Mouse (Mus musculus): ENCODE measurements around the gene Sept3.

Gene Sept3

GRCm38 (mm10) chr15:82268783-82269182 lies 5.9 kb upstream of the Sept3 start:
- CTCF ChIA-PET, result interaction anchor here (0.5 kb wide), 1 partner anchor 818 kb away, joined by 4 read pairs; no protein-coding TSS in a partner anchor

GRCm38 (mm10) chr15:82271201-82271600 lies 3.5 kb upstream of the Sept3 start:
- CTCF ChIA-PET, result no interaction called here

- CTCF ChIA-PET, result interaction anchor here (0.7 kb wide), 1 partner anchor 41 kb away, joined by 5 read pairs; no protein-coding TSS in a partner anchor
These were observed 2.4 kb upstream of the Sept3 start for GRCm38 (mm10) chr15:82272295-82272694.

DNA sequence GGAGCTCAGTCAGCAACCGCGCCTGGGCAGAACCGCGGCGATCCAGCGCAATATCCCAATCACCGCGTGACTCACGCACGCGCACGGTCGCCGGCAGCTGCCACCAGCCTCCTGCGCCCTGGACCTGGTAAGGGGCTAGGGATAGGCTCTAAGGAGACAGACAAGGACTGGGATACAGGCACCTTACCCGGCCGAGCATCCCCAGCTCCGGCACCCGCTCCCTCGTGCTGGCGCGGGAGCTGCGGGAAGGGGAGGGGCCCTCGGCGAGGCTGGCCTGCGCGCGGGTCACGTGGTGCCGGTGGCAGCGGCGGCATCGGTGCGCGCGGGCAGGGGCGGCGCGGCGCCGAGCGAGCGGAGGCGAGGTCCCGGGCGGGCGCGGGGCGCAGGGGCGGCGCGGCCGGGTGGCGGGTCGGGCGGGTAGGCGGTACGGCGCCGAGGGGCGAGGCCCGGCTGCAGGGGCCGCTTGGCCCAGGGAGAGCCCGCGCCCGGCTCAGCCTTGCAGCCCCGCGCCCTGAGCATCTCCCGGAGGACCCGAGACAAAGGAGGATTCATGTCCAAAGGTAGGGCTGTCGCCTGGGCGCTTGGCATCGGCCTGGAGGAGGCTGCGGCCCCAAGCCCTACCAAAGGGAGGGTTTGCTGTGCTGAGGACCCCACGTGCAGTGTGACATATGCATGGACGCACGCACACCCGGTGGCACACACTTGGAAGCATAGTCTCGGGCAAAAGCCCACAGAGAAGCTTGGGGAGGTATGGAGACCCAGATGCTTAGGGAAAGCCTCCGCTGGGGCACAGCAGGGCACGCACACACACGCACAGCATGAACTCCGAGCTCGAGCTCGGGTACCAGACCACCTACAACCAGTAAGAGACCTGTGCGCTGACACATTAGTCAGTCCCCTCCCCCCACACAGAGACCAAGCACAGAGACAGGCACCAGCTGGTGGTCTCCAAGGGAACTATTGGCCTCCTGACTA lies 521 bp downstream of the Sept3 start:
- CTCF ChIA-PET, result interaction anchor here (0.6 kb wide), 1 partner anchor 985 kb away, joined by 4 read pairs; no protein-coding TSS in a partner anchor

DNA sequence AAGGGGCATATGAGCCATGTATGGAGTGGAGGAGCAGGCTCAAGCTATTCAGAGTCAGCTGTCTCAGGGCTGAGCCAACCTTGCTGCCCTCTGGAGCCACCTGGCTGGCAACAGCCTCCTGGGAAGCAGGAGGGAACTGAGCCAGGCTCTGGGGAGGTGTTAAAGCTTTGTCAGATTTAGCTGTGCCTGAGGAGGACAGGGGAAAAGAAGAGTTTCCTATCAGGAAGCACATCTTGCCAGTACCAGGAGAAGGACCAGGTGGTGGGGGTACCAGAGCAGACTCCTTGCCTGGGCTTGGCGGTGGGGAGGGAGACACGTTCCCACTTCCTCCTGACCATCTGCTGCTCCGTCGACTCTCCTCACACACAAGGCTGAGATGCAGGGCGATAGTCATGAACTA lies 2.9 kb downstream of the Sept3 start:
- CTCF ChIA-PET, result no interaction called here

DNA sequence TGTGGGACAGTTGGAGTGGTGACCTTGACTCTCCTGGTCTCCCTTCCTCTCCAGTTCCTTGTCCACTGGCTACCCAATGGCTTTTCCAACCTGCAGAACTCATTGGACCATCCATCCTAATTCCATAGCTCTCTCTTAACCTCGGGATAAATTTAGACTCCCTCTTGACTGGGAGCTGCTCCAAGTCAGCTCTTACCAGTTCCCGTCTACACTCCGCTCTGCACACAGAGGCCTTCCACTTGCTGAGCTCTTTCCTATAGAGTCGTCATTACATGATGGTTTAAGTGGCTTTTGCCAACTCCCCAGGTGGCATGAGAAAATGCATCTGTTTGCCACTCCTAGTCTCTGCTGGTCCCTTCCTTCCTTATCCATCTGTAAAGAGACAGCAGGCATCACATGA lies 5.9 kb downstream of the Sept3 start:
- CTCF ChIA-PET, result no interaction called here

DNA sequence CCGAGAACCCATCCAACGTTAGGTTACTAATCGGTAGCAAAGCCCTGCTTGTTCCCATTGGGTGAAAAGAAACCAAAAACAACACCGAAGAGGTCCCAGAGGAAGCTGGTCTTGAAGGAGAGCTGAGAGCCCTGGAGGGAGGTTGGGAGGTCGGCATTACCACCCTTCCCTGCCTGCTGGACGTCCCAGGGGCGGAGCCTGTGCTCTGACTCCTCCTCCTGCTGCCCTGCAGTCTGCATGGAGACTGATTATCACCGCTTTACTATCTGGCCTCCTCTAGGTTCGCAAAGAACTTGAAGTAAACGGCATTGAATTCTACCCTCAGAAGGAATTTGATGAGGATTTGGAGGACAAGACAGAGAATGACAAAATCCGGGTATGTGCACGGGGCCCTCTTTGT lies 11.5 kb downstream of the Sept3 start:
- CTCF ChIA-PET, result no interaction called here

DNA sequence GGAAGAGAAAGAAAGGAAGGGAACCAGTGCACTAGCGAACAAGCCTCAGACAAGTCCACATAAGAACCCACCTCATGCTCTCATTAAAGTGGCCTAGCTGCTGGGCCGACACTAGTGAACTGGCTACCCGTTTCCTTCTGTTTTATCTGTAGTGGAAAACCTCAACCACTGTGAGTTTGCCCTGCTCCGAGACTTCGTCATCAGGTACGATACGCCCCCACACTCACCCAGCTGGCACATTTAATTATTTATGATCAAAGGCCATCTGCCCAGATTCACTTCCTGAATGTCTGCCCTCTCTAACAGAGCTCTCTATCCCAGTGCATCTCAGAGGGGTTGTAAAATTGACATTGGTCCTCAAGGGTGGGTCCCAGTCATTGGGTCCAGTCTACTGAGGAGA lies 15.6 kb downstream of the Sept3 start:
- CTCF ChIA-PET, result no interaction called here

DNA sequence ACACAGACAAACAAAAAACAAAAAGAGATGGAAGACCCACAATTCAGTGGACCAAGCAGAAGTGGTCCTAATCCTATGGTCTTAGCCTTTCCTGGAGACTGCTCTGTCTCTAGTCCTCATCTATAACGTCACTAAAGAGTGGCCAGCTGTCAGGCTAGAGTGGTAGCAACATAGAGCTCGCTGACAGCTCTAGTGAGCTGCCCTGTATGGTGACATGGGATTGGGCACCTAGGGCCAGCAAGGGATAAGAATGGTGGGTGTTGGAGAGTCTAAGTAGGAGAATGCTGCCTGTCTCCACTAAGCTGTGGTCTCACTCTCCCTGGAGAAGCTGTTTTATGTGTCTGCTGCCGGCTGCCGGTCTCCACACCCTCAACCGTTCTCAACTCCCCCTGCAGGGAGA lies 18.2 kb downstream of the Sept3 start:
- CTCF ChIA-PET, result interaction anchor here (0.6 kb wide), 1 partner anchor 73 kb away, joined by 5 read pairs; no protein-coding TSS in a partner anchor

GRCm38 (mm10) chr15:82293271-82293711 lies 18.6 kb downstream of the Sept3 start:
- CTCF ChIA-PET, result interaction anchor here (0.6 kb wide), 1 partner anchor 73 kb away, joined by 5 read pairs; no protein-coding TSS in a partner anchor

- CTCF ChIA-PET, result no interaction called here
These were observed 19.4 kb downstream of the Sept3 start for GRCm38 (mm10) chr15:82294059-82294458.

GRCm38 (mm10) chr15:82298764-82299561 lies 24.3 kb downstream of the Sept3 start, which contains the start of gene Wbp2nl:
Wbp2nl (plus strand) TSS chr15:82298954.
- CTCF ChIA-PET, result no interaction called here

GRCm38 (mm10) chr15:82307107-82307506 lies 32.4 kb downstream of the Sept3 start:
- CTCF ChIA-PET, result no interaction called here

GRCm38 (mm10) chr15:82308416-82308815 lies 33.7 kb downstream of the Sept3 start:
- CTCF ChIA-PET, result no interaction called here

- CTCF ChIA-PET, result no interaction called here
These were observed 43.1 kb downstream of the Sept3 start for GRCm38 (mm10) chr15:82317839-82318238.

GRCm38 (mm10) chr15:82319613-82320012 lies 44.9 kb downstream of the Sept3 start:
- CTCF ChIA-PET, result no interaction called here

DNA sequence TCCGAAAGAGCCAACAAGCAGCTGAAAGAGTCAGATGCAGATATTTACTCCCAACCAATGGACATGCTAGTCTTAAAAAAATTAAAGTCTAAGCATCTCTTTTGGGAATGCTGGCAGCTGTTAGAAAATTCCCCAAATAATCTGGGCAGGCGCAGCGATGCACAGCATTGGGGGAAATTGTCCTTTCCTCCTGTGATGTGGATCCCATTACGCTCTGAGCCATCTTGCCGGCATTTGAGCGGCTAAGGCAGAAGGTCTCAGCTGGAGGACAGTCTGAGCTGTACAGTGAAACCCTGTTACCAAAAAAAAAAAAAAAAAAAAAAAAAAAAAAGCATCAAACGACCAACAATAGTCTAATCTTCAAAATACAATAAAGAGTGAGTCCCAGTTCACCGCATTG lies 47.5 kb downstream of the Sept3 start:
- CTCF ChIA-PET, result no interaction called here

- CTCF ChIA-PET, result no interaction called here
These were observed 50.7 kb downstream of the Sept3 start for GRCm38 (mm10) chr15:82325382-82325781.

- CTCF ChIA-PET, result no interaction called here
These were observed 60.5 kb downstream of the Sept3 start for GRCm38 (mm10) chr15:82335194-82335593.

GRCm38 (mm10) chr15:82336629-82337028 lies 61.9 kb downstream of the Sept3 start:
- CTCF ChIA-PET, result no interaction called here

DNA sequence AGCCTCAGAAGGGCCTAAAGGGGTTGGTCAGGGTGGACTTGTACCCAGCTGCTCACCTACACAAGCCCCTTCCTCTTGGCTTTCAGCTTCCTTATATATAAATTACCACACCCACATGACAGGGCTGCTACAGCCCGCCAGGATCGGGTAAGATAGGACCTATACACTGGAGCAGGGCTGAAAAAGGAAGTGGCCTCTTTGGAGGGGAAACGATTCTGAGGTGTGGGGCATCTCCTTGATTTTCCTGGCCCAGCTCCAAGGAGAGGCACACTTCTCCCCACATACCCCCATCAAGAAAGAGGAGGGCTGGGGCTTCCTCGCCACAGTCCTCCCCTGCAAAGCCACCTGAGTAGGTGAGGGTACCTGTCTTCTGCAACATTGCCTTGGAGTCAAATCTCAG lies 63.2 kb downstream of the Sept3 start:
- CTCF ChIA-PET, result interaction anchor here (0.9 kb wide), 1 partner anchor 9 kb away, joined by 4 read pairs; no protein-coding TSS in a partner anchor

DNA sequence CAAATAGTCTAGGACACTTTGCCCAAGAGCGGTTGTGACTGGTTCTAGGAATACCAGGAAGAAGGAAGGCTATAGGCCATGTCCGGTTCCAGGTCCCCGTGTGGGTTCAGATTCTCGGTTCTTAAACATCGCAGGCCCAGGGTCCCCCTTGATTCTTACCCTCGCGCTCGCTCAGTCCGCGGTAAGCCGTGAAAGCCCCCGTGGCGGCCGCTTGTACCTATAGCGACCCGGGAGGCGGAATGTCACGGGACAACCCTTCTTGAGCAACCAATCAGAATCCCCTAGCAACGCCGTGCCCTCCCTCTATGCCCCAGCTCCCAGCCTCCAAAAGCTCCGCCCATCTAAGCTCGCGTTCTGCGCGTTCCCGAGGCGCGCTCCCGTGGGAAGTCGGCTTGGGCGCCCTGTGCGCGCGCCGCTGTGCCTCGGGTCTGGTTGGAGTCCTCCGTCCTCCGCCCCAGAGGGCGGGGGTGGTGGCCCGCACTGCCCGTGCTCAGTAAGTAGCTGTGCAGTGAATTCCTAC lies 64.0 kb downstream of the Sept3 start, which contains the start of the genes Naga, Pheta2 and Smdt1:
TSS of gene Naga (minus strand) at position 333 of the 520 bp plus-strand sequence.
TSS of gene Pheta2 (plus strand) at position 350 of the 520 bp plus-strand sequence.
TSS of gene Smdt1 (plus strand) at position 367 of the 520 bp plus-strand sequence.
- CTCF ChIA-PET, result no interaction called here
